Mouse (Mus musculus) heart, adult 2 months (tissue): ENCODE data around the gene Cd27.
A peak's percentile ranks its signal among the peaks of the same experiment; 100 is the strongest.

Experiments
- CTCF ChIP-seq: fragments of 200-600 bp; IDR thresholded peaks from 2 replicates; pipeline ENCODE4 v1.8.1; 2022; ENCODE audit warnings: antibody characterized with exemption, mild to moderate bottlenecking, moderate library complexity
- POLR2A ChIP-seq: fragments of 200-500 bp; IDR thresholded peaks from 2 replicates; pipeline ENCODE4 v1.6.1; 2011; ENCODE audit warnings: mild to moderate bottlenecking, low read depth, low read length, control low read depth; ENCODE audit not compliant: insufficient read depth

- TF ChIP-seq POLR2A = no peak
- peak; percentile 59 for TF ChIP-seq CTCF
These were observed 38.2 kb upstream of the Cd27 start for GRCm38 (mm10) chr6:125274841-125275563.
